Mouse (Mus musculus): ENCODE data around the gene Atp5s.

- TF ChIP-seq CTCF (IDR thresholded peaks at IDR 0.05) (no peak), EP300 (IDR thresholded peaks at IDR 0.05) (no peak)
Observed at GRCm38 (mm10) chr12:69765543-69765942, 40.8 kb downstream of the Atp5s start.

Measured in lung, postnatal 0 days (tissue).